Mouse (Mus musculus): ENCODE data around the gene Rab3gap2.
"Not testable (repeated sequence)": the region's sequence is repeated elsewhere in the genome, so short reads cannot be mapped to it uniquely, and the experiment has no call there.

The Rab3gap2 gene

GRCm38 (mm10) chr1:185280616-185281015, 76.7 kb downstream of the Rab3gap2 start:
- CTCF ChIA-PET, result no interaction called here

- CTCF ChIA-PET, result no interaction called here
Measured at GRCm38 (mm10) chr1:185282846-185283245, 78.9 kb downstream of the Rab3gap2 start.

GRCm38 (mm10) chr1:185283247-185283646, 79.3 kb downstream of the Rab3gap2 start:
- CTCF ChIA-PET, result no interaction called here

GRCm38 (mm10) chr1:185284740-185285139, 80.8 kb downstream of the Rab3gap2 start:
- CTCF ChIA-PET, result no interaction called here

- CTCF ChIA-PET, result no interaction called here
Measured at GRCm38 (mm10) chr1:185285171-185285570, 81.3 kb downstream of the Rab3gap2 start.

GRCm38 (mm10) chr1:185287066-185287465, 83.1 kb downstream of the Rab3gap2 start:
- CTCF ChIA-PET, result no interaction called here

GRCm38 (mm10) chr1:185289231-185289630, 85.3 kb downstream of the Rab3gap2 start:
- CTCF ChIA-PET, result no interaction called here

- CTCF ChIA-PET, result no interaction called here
Measured at GRCm38 (mm10) chr1:185291336-185291735, 87.4 kb downstream of the Rab3gap2 start.

GRCm38 (mm10) chr1:185292646-185293360, 88.9 kb downstream of the Rab3gap2 start:
- CTCF ChIA-PET, result no interaction called here

GRCm38 (mm10) chr1:185296850-185297249, 92.9 kb downstream of the Rab3gap2 start:
- CTCF ChIA-PET, result no interaction called here

GRCm38 (mm10) chr1:185298496-185298895, 94.6 kb downstream of the Rab3gap2 start:
- CTCF ChIA-PET, result no interaction called here

GRCm38 (mm10) chr1:185302816-185303215, 98.9 kb downstream of the Rab3gap2 start:
- CTCF ChIA-PET, result no interaction called here

GRCm38 (mm10) chr1:185306836-185307235, 102.9 kb downstream of the Rab3gap2 start:
- CTCF ChIA-PET, result no interaction called here

GRCm38 (mm10) chr1:185307645-185308044, 103.7 kb downstream of the Rab3gap2 start:
- CTCF ChIA-PET, result no interaction called here

GRCm38 (mm10) chr1:185308334-185308733, 104.4 kb downstream of the Rab3gap2 start:
- CTCF ChIA-PET, result no interaction called here

- CTCF ChIA-PET, result no interaction called here
Measured at GRCm38 (mm10) chr1:185308908-185309307, 105.0 kb downstream of the Rab3gap2 start.

GRCm38 (mm10) chr1:185311949-185312348, 108.0 kb downstream of the Rab3gap2 start:
- CTCF ChIA-PET, result no interaction called here

- CTCF ChIA-PET, result no interaction called here
Measured at GRCm38 (mm10) chr1:185314546-185314945, 110.6 kb downstream of the Rab3gap2 start.

- CTCF ChIA-PET, result interaction anchor here (0.7 kb wide), 1 partner anchor 87 kb away, joined by 3 read pairs; no protein-coding TSS in a partner anchor
Measured at GRCm38 (mm10) chr1:185315846-185316568, 112.1 kb downstream of the Rab3gap2 start.

- CTCF ChIA-PET, result not testable (repeated sequence)
Measured at GRCm38 (mm10) chr1:185327754-185328345, 123.9 kb downstream of the Rab3gap2 start.

GRCm38 (mm10) chr1:185328721-185329610, 125.0 kb downstream of the Rab3gap2 start, which contains the start of gene Iars2:
Iars2 (minus strand) TSS chr1:185329396.
- CTCF ChIA-PET, result interaction anchor here (0.6 kb wide), 1 partner anchor 1316 kb away, joined by 4 read pairs; the partner anchor contains the start of gene Dusp10

- CTCF ChIA-PET, result no interaction called here
Measured at GRCm38 (mm10) chr1:185329851-185330250, 125.9 kb downstream of the Rab3gap2 start.
